Mouse (Mus musculus): ENCODE data around the gene Ccdc58.

GRCm38 (mm10) chr16:36079916-36080315 lies 8.4 kb downstream of the Ccdc58 start:
- TF ChIP-seq GATA1 (IDR thresholded peaks at IDR 0.05; ENCODE audit: low read length) (no peak), TAL1 (IDR thresholded peaks at IDR 0.05; ENCODE audit: low read length) (no peak)

Measured in erythroblast, embryonic 14.5 days (primary cell).